Mouse (Mus musculus) cortical plate, adult 2 months (tissue): ENCODE measurements around the gene Neurl2. TPM values are rescaled to one million over a fixed set of nuclear protein-coding genes. Genes with fewer than 3 reads are reported as not detected.
"Not testable (repeated sequence)": the region's sequence is repeated elsewhere in the genome, so short reads cannot be mapped to it uniquely, and the experiment has no call there.

Experiments used
- H3K27ac ChIP-seq: fragments of 200-500 bp; 2 replicates; pipeline ENCODE4 v1.5.1; 2012; ENCODE audit warnings: low read length, control low read depth, inconsistent platforms; ENCODE audit not compliant: insufficient read depth
- H3K4me1 ChIP-seq: fragments of 200-500 bp; 2 replicates; pipeline ENCODE4 v1.6.1; 2011; ENCODE audit warnings: low read length; ENCODE audit not compliant: control insufficient read depth, insufficient read depth
- H3K4me3 ChIP-seq: fragments of 200-500 bp; 2 replicates; pipeline ENCODE4 v1.5.1; 2011; ENCODE audit warnings: mild to moderate bottlenecking, low read length, control low read depth; ENCODE audit not compliant: insufficient read depth
- CTCF ChIP-seq: fragments of 200-500 bp; IDR thresholded peaks from 2 replicates; pipeline ENCODE4 v1.5.1; 2011; ENCODE audit warnings: mild to moderate bottlenecking, control low read depth, low read length; ENCODE audit not compliant: insufficient read depth; ENCODE audit errors: extremely low read depth
- POLR2A ChIP-seq: fragments of 200-500 bp; IDR thresholded peaks from 2 replicates; pipeline ENCODE4 v1.6.1; 2011; ENCODE audit warnings: mild to moderate bottlenecking, low read length, control low read depth; ENCODE audit not compliant: insufficient read depth; ENCODE audit errors: extremely low read depth
- polyA plus RNA-seq: library from polyadenylated mRNA; depleted of rRNA; stranded (reverse); fragments of >200 nt; gene quantifications from 2 replicates; pipeline ENCODE4 v1.2.3, GENCODE M21; 2012

Neurl2 gene
- polyA plus RNA-seq, 1 experiment, result 5.0 TPM

GRCm38 (mm10) chr2:164800252-164801004, 32.8 kb downstream of the Neurl2 start:
- Histone ChIP-seq H3K27ac (no peak overlapping the region), H3K4me3 (no peak overlapping the region), H3K4me1 (peaks cover 3% of the 10 kb centered on the region; the same call in 1 of the 2 replicates)
- TF ChIP-seq POLR2A, result no peak
- TF ChIP-seq CTCF, result no peak

- not testable (repeated sequence) for H3K4me1 ChIP-seq, H3K4me3 ChIP-seq, H3K27ac ChIP-seq
Observed at GRCm38 (mm10) chr2:164798554-164798953, 34.7 kb downstream of the Neurl2 start.

GRCm38 (mm10) chr2:164795868-164796267, 37.4 kb downstream of the Neurl2 start:
- TF ChIP-seq POLR2A (no peak), CTCF (no peak)
- H3K4me1 ChIP-seq, result no peaks in the 10 kb centered on the region
- H3K27ac ChIP-seq, result no peak overlapping the region
- no peak overlapping the region for H3K4me3 ChIP-seq

GRCm38 (mm10) chr2:164794293-164794692, 39.0 kb downstream of the Neurl2 start:
- Histone ChIP-seq H3K4me1 (no peaks in the 10 kb centered on the region), H3K4me3 (no peak overlapping the region), H3K27ac (no peak overlapping the region)
- TF ChIP-seq CTCF, result peak; percentile 88
- no peak for TF ChIP-seq POLR2A

- Histone ChIP-seq H3K4me1 (no peaks in the 10 kb centered on the region), H3K27ac (no peak overlapping the region)
- TF ChIP-seq POLR2A (no peak), CTCF (0 out of 2 replicates have a peak, but pooled peaks have one; percentile 8)
Observed at GRCm38 (mm10) chr2:164793772-164794171, 39.5 kb downstream of the Neurl2 start.

GRCm38 (mm10) chr2:164793236-164793635, 40.0 kb downstream of the Neurl2 start:
- H3K4me1 ChIP-seq, result no peaks in the 10 kb centered on the region
- TF ChIP-seq POLR2A (no peak), CTCF (peak; percentile 58)
- H3K27ac ChIP-seq, result no peak overlapping the region
- no peak overlapping the region for H3K4me3 ChIP-seq

More at GRCm38 (mm10) chr2:164793772-164794171, 39.5 kb downstream of the Neurl2 start:
- H3K4me3 ChIP-seq, result no peak overlapping the region

GRCm38 (mm10) chr2:164792400-164793190, 40.7 kb downstream of the Neurl2 start:
- H3K4me3 ChIP-seq, result no peak overlapping the region
- no peaks in the 10 kb centered on the region for H3K4me1 ChIP-seq
- no peak overlapping the region for H3K27ac ChIP-seq
- no peak for TF ChIP-seq CTCF
- TF ChIP-seq POLR2A, result no peak

- no peak for TF ChIP-seq CTCF
- no peak for TF ChIP-seq POLR2A
- Histone ChIP-seq H3K27ac (no peak overlapping the region), H3K4me1 (no peaks in the 10 kb centered on the region), H3K4me3 (no peak overlapping the region)
Observed at GRCm38 (mm10) chr2:164791841-164792261, 41.4 kb downstream of the Neurl2 start.

GRCm38 (mm10) chr2:164790451-164790850, 42.8 kb downstream of the Neurl2 start:
- Histone ChIP-seq H3K4me1 (no peaks in the 10 kb centered on the region), H3K27ac (no peak overlapping the region), H3K4me3 (no peak overlapping the region)
- TF ChIP-seq CTCF (no peak), POLR2A (no peak)

GRCm38 (mm10) chr2:164788411-164788810, 44.8 kb downstream of the Neurl2 start:
- no peak overlapping the region for H3K27ac ChIP-seq
- H3K4me1 ChIP-seq, result no peaks in the 10 kb centered on the region
- no peak overlapping the region; the same call in 1 of the 2 replicates for H3K4me3 ChIP-seq
- no peak for TF ChIP-seq POLR2A
- TF ChIP-seq CTCF, result no peak
